Mouse (Mus musculus) embryonic facial prominence, embryonic 12.5 days (tissue): ENCODE results near the gene Gamt. TPM values are rescaled to one million over a fixed set of nuclear protein-coding genes. Genes with fewer than 3 reads are reported as not detected.

Experiments used
- ATAC-seq: fragments of 200-750 bp; cut with Nextera tagmentation; 2 replicates; pipeline ENCODE4 v1.8.0; 2017; ENCODE audit not compliant: insufficient number of reproducible peaks, insufficient read depth, low FRiP score, low TSS enrichment
- H3K27ac ChIP-seq: fragments of 300-500 bp; sonication (generic); 2 replicates; pipeline ENCODE4 v1.5.1; 2016; ENCODE audit warnings: mild to moderate bottlenecking
- H3K27me3 ChIP-seq: fragments of 300-500 bp; sonication (generic); 2 replicates; pipeline ENCODE4 v1.6.1; 2016; ENCODE audit warnings: mild to moderate bottlenecking, moderate library complexity
- H3K36me3 ChIP-seq: fragments of 300-500 bp; sonication (generic); 2 replicates; pipeline ENCODE4 v1.6.1; 2016; ENCODE audit warnings: mild to moderate bottlenecking
- H3K4me1 ChIP-seq: fragments of 300-500 bp; sonication (generic); 2 replicates; pipeline ENCODE4 v1.6.1; 2016
- H3K4me2 ChIP-seq: fragments of 300-500 bp; sonication (generic); replicated peaks from 2 replicates; pipeline ENCODE4 v1.6.1; 2016; ENCODE audit warnings: mild to moderate bottlenecking, moderate library complexity
- H3K4me3 ChIP-seq: fragments of 300-500 bp; sonication (generic); 2 replicates; pipeline ENCODE4 v1.5.1; 2016; ENCODE audit warnings: mild to moderate bottlenecking
- H3K9ac ChIP-seq: fragments of 300-500 bp; sonication (generic); 2 replicates; pipeline ENCODE4 v1.6.1; 2016; ENCODE audit warnings: mild to moderate bottlenecking, moderate library complexity
- H3K9me3 ChIP-seq: fragments of 300-500 bp; sonication (generic); 2 replicates; pipeline ENCODE4 v1.6.1; 2016; ENCODE audit warnings: mild to moderate bottlenecking, moderate library complexity
- WGBS: fragments of 180-500 bp; shearing (Covaris S2); methylation state at CpG from one replicate; pipeline ENCODE4 v1.1.7; 2016; 5-methylcytosine and 5-hydroxymethylcytosine counted together
- polyA plus RNA-seq: library from polyadenylated mRNA; unstranded; fragments of >200 nt; fragmentation: Nextera tagmentation; extraction: Ambion mirVana; gene quantifications from 2 replicates; pipeline ENCODE4 v1.2.1, GENCODE M21; 2016

Gamt gene
- polyA plus RNA-seq, 1 experiment from 2014 or later = 33.8 TPM

DNA sequence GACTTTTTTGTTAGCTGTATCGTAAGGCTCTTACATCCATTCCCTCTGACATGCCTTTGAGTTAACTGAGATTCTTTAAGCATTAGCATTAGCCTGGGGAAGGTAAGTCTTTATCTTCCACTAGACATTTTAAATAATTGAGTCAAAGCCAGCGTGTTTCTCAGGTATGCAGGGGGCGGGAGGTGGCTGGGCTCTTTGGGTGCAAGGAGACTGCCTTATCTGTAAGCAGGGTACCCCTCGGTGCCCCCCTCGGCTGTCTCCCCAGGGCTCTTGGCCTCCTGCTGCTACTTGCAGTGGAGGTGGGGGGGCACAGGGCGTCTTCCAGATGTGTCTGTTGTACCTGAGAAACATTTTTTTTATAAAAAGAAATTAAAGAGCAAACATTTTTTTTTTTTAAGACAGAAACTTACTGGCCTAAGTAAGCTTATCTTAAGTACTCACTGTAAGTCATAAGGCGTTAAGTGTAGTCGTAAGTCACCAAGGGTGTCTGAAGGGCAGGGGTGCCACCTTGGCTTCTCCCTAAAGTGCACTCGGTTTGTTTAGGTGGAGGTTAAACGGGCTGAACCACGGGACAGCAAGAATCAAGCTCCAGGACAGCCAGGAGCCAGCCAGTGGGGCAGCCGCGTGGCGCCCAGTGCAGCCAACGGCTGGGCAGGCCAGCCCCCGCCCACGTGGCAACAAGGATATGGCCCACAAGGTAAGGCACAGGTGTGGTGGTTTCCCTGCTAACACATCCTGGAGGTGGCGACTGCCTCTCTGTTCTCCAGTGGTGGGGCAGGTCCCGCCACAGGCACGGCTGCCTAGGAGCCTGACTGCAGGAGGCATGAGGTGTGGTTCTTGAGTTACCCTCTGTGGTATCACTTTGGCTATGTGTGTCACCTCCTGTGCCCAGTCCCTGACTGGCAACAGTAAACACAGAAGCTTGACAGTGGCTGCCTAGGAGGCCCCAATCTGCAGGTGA lies 21.9 kb upstream of the Gamt start:
- Histone ChIP-seq H3K4me3 (no peak overlapping the region), H3K4me2 (no peak overlapping the region), H3K9me3 (no peaks in the 10 kb centered on the region), H3K27me3 (no peaks in the 10 kb centered on the region), H3K36me3 (peaks cover 95% of the 10 kb centered on the region), H3K4me1 (no peaks in the 10 kb centered on the region), H3K27ac (no peak overlapping the region), H3K9ac (no peak overlapping the region)
- ATAC-seq = no peak
- WGBS = 90% methylated on average over 20 of the region's 20 CpGs

DNA sequence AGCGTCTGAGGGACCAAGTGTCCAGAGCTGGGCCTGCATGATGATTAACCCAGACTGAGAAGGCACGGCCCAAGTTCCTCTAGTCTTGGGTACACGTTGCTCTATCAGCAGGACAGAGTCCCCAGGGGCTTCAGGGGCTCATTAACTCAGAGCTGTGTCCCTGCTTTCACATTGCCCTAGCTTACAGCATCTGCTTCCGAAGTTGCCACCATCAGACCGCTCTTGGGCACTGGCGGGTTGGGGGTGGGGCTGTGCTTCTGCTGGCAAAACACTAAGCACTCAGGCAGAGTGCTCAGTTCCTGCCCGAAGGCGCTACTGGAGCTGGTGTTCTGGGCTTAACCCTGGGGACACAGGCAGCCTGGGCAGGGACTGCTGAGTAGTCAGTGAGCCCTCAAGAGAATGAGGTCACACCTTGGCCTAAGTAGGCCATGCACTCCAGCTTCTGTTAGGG lies 21.1 kb upstream of the Gamt start:
- Histone ChIP-seq H3K4me1 (no peaks in the 10 kb centered on the region), H3K9me3 (no peaks in the 10 kb centered on the region), H3K36me3 (peaks cover 96% of the 10 kb centered on the region), H3K9ac (no peak overlapping the region), H3K4me3 (no peak overlapping the region), H3K27ac (no peak overlapping the region), H3K27me3 (no peaks in the 10 kb centered on the region), H3K4me2 (no peak overlapping the region)
- no peak for ATAC-seq
- WGBS = 72% methylated on average over 8 of the region's 8 CpGs

GRCm38 (mm10) chr10:80281304-80281703 lies 20.5 kb upstream of the Gamt start:
- H3K9me3 ChIP-seq = no peaks in the 10 kb centered on the region
- no peak overlapping the region for H3K4me2 ChIP-seq
- H3K27ac ChIP-seq = no peak overlapping the region
- peaks cover 94% of the 10 kb centered on the region for H3K36me3 ChIP-seq
- WGBS = 83% methylated on average over 7 of the region's 7 CpGs
- no peaks in the 10 kb centered on the region for H3K27me3 ChIP-seq
- H3K4me3 ChIP-seq = no peak overlapping the region
- ATAC-seq = no peak
- no peaks in the 10 kb centered on the region for H3K4me1 ChIP-seq
- 0 out of 2 replicates have a peak overlapping the region, but pooled peaks have one; percentile 10 for H3K9ac ChIP-seq

GRCm38 (mm10) chr10:80279273-80279672 lies 18.5 kb upstream of the Gamt start:
- WGBS = 96% methylated on average over 12 of the region's 12 CpGs
- no peak overlapping the region for H3K4me3 ChIP-seq
- no peaks in the 10 kb centered on the region for H3K4me1 ChIP-seq
- no peaks in the 10 kb centered on the region for H3K27me3 ChIP-seq
- no peaks in the 10 kb centered on the region for H3K9me3 ChIP-seq
- H3K36me3 ChIP-seq = peaks cover 94% of the 10 kb centered on the region
- no peak overlapping the region for H3K27ac ChIP-seq
- no peak for ATAC-seq
- H3K4me2 ChIP-seq = no peak overlapping the region
- no peak overlapping the region for H3K9ac ChIP-seq

GRCm38 (mm10) chr10:80278390-80278789 lies 17.6 kb upstream of the Gamt start:
- no peak for ATAC-seq
- no peaks in the 10 kb centered on the region for H3K27me3 ChIP-seq
- H3K27ac ChIP-seq = no peak overlapping the region
- H3K4me2 ChIP-seq = no peak overlapping the region
- no peaks in the 10 kb centered on the region for H3K9me3 ChIP-seq
- no peaks in the 10 kb centered on the region for H3K4me1 ChIP-seq
- no peak overlapping the region for H3K4me3 ChIP-seq
- WGBS = 95% methylated on average over 9 of the region's 9 CpGs
- peaks cover 94% of the 10 kb centered on the region for H3K36me3 ChIP-seq
- no peak overlapping the region for H3K9ac ChIP-seq

DNA sequence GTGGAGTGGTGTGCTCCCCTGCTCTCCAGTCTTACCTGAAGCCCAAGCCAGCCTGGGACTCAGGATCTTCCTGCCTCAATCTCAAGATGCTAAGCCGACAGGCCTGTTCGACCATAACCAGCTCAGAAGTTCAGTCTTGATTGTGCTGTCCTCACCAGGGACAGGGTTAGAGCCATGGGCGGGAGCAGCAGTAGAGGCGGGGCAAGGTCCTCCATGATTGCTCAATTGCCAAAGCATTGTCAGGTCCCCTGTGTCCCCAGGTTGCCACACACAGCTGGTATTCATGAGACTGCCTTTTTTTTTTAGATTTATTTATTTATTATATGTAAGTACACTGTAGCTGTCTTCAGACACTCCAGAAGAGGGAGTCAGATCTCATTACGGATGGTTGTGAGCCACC lies 15.4 kb upstream of the Gamt start:
- no peaks in the 10 kb centered on the region for H3K27me3 ChIP-seq

GRCm38 (mm10) chr10:80273847-80274246 lies 13.0 kb upstream of the Gamt start:
- peaks cover 78% of the 10 kb centered on the region for H3K36me3 ChIP-seq
- WGBS = 87% methylated on average over 3 of the region's 3 CpGs
- ATAC-seq = no peak
- no peak overlapping the region for H3K9ac ChIP-seq
- H3K4me1 ChIP-seq = peaks cover 12% of the 10 kb centered on the region
- no peaks in the 10 kb centered on the region for H3K27me3 ChIP-seq
- no peak overlapping the region for H3K4me2 ChIP-seq
- H3K9me3 ChIP-seq = no peaks in the 10 kb centered on the region
- no peak overlapping the region for H3K27ac ChIP-seq
- no peak overlapping the region for H3K4me3 ChIP-seq

More for the DNA sequence above, 15.4 kb upstream of the Gamt start:
- Histone ChIP-seq H3K9ac (no peak overlapping the region), H3K36me3 (peaks cover 84% of the 10 kb centered on the region), H3K4me3 (no peak overlapping the region), H3K27ac (no peak overlapping the region), H3K9me3 (no peaks in the 10 kb centered on the region), H3K4me2 (no peak overlapping the region), H3K4me1 (0 out of 2 replicates have a peak, but pooled peaks cover 2% of the 10 kb centered on the region)
- 89% methylated on average over 5 of the region's 5 CpGs for WGBS
- ATAC-seq = no peak

- WGBS = 91% methylated on average over 8 of the region's 8 CpGs
- Histone ChIP-seq H3K27me3 (no peaks in the 10 kb centered on the region), H3K4me2 (no peak overlapping the region), H3K9ac (no peak overlapping the region), H3K36me3 (peaks cover 71% of the 10 kb centered on the region), H3K4me1 (peaks cover 27% of the 10 kb centered on the region), H3K4me3 (no peak overlapping the region), H3K9me3 (no peaks in the 10 kb centered on the region), H3K27ac (no peak overlapping the region)
- ATAC-seq = no peak
These were observed 11.2 kb upstream of the Gamt start for GRCm38 (mm10) chr10:80271870-80272585.

DNA sequence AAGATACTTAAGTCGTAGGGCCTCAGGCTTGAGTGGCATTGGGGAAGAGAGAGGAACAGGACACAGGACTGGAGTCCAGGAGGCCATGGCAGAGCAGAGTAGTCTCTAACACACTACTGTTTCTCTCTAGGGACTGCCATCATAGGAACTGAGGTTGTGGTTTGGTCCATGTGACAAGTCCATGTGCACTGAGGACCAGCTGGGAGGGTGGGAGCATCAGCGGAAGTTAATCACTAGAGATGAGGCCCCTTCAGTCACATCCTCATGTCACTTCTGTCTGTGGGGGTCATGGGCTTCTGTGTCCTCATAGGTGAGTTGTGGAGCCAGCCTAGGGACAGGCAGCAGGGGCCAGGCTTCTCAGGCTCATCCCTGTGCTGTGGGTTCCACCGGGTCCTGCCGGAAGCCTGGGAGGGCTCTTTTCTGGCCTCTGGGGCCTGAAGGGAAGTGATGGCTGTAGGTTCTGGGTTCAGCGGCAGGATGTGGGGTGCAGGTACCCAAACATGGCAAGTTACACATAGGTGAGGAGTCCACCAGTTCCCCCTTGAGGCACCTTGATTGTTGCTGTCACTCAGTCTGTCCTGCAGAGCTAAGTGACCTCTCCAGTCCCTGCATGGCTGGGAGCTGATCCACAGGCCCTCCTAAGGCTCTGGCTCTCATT lies 10.5 kb upstream of the Gamt start:
- H3K27ac ChIP-seq = no peak overlapping the region
- 84% methylated on average over 5 of the region's 5 CpGs for WGBS

DNA sequence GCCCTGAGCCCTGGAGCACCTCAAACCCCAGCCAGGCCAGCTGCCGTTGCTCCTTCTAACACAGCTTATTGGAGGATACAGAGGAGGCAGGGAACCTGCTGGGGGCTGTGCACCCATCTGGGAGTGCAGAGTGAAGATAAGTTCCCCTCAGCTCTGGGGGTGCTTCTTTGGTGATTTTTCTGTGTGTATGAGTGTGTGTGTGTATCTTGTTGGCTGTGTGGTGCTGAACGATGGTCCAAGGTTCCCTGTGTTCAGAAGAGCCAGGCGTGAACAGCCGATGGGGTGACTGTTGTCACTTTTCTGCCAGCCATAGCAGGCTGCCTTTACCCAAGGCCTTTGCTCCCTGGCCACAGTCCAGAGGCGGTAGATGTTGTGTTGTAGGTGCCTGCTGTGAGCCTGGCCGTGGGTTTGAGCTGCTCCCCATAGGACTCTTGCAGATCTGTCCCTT lies 9.9 kb upstream of the Gamt start:
- peaks cover 61% of the 10 kb centered on the region for H3K36me3 ChIP-seq

More for the DNA sequence above, 10.5 kb upstream of the Gamt start:
- Histone ChIP-seq H3K9ac (0 out of 2 replicates have a peak overlapping the region, but pooled peaks have one; percentile 4), H3K4me3 (no peak overlapping the region), H3K9me3 (no peaks in the 10 kb centered on the region), H3K4me2 (no peak overlapping the region), H3K36me3 (peaks cover 67% of the 10 kb centered on the region), H3K4me1 (peaks cover 34% of the 10 kb centered on the region), H3K27me3 (no peaks in the 10 kb centered on the region)
- ATAC-seq = no peak

DNA sequence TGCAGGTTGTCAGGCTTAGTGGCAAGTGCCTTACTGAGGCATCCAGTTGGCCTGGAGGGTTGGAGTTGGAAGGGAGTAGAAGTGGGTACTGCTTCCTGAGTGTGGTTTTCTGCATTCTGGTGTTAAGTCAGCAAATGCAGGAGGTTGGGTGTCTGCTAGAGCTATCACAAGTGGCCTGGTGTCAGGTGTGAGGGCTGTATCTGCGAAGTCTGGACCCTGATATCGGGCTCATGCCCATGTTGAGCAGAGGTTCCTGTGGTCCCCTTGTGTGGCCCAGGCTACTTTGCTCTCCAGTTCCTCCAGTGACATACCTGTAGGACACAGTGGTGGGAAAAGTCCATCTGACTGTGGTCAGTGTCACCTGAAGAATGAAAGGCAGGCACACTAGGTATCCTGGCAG lies 9.3 kb upstream of the Gamt start:
- peaks cover 55% of the 10 kb centered on the region for H3K36me3 ChIP-seq

More for the DNA sequence above, 9.9 kb upstream of the Gamt start:
- Histone ChIP-seq H3K4me2 (no peak overlapping the region), H3K9me3 (no peaks in the 10 kb centered on the region), H3K27ac (no peak overlapping the region), H3K9ac (0 out of 2 replicates have a peak overlapping the region, but pooled peaks have one; percentile 4), H3K27me3 (no peaks in the 10 kb centered on the region), H3K4me3 (no peak overlapping the region), H3K4me1 (peaks cover 39% of the 10 kb centered on the region)
- 80% methylated on average over 6 of the region's 6 CpGs for WGBS
- ATAC-seq = no peak

More for the DNA sequence above, 9.3 kb upstream of the Gamt start:
- ATAC-seq = no peak
- H3K9ac ChIP-seq = no peak overlapping the region
- no peak overlapping the region for H3K27ac ChIP-seq
- WGBS = 100% methylated on average over 2 of the region's 2 CpGs
- no peak overlapping the region for H3K4me3 ChIP-seq
- no peaks in the 10 kb centered on the region for H3K27me3 ChIP-seq
- peaks cover 42% of the 10 kb centered on the region for H3K4me1 ChIP-seq
- no peak overlapping the region for H3K4me2 ChIP-seq
- no peaks in the 10 kb centered on the region for H3K9me3 ChIP-seq
